Mouse (Mus musculus) ES-Bruce4 (cell line): ENCODE measurements at regions not wholly inside any gene's neighbourhood (a gene's known extent, or its start where the extent isn't known, plus 50 kb on each side); places are given as distances from the start of the nearest gene placed in this dataset.

ENCODE experiments used
- H3K27ac ChIP-seq: 2 replicates; pipeline ENCODE4 v1.5.1; 2012; ENCODE audit warnings: low read length, inconsistent platforms; ENCODE audit not compliant: insufficient read depth
- H3K27me3 ChIP-seq: 2 replicates; pipeline ENCODE4 v1.6.1; 2012; ENCODE audit warnings: mild to moderate bottlenecking, low read length, inconsistent platforms; ENCODE audit not compliant: control insufficient read depth, poor library complexity, insufficient read depth, severe bottlenecking
- H3K36me3 ChIP-seq: 2 replicates; pipeline ENCODE4 v1.6.1; 2012; ENCODE audit warnings: inconsistent platforms, mild to moderate bottlenecking, low read length, moderate library complexity; ENCODE audit not compliant: control insufficient read depth, poor library complexity, insufficient read depth, severe bottlenecking
- H3K4me1 ChIP-seq: one replicate; pipeline ENCODE4 v1.8.1; 2011; ENCODE audit warnings: low read length; ENCODE audit not compliant: control insufficient read depth, insufficient read depth
- H3K4me3 ChIP-seq: 2 replicates; pipeline ENCODE4 v1.5.1; 2011; ENCODE audit warnings: low read depth, mild to moderate bottlenecking, low read length
- H3K9ac ChIP-seq: 2 replicates; pipeline ENCODE4 v1.6.1; 2012; ENCODE audit warnings: low read depth, mild to moderate bottlenecking, inconsistent platforms; ENCODE audit not compliant: poor library complexity, severe bottlenecking
- H3K9me3 ChIP-seq: replicated peaks from 2 replicates; pipeline ENCODE4 v1.6.1; 2012; ENCODE audit warnings: mild to moderate bottlenecking, low read length, inconsistent platforms; ENCODE audit not compliant: control insufficient read depth, poor library complexity, insufficient read depth, severe bottlenecking
- CTCF ChIP-seq: IDR thresholded peaks from one replicate; pipeline ENCODE4 v1.8.1; 2011; ENCODE audit warnings: low read depth, low read length
- EP300 ChIP-seq: IDR thresholded peaks from 2 replicates; pipeline ENCODE4 v1.6.1; 2011; ENCODE audit warnings: low read depth, low read length; ENCODE audit not compliant: insufficient read depth
- POLR2A ChIP-seq: IDR thresholded peaks from one replicate; pipeline ENCODE4 v1.8.1; 2011; ENCODE audit warnings: low read length; ENCODE audit not compliant: insufficient read depth

- Histone ChIP-seq H3K9ac (no peak overlapping the region), H3K9me3 (no peaks in the 10 kb centered on the region), H3K27me3 (no peaks in the 10 kb centered on the region), H3K4me1 (no peaks in the 10 kb centered on the region), H3K4me3 (no peak overlapping the region), H3K27ac (no peak overlapping the region), H3K36me3 (no peaks in the 10 kb centered on the region)
- TF ChIP-seq EP300 (no peak), CTCF (no peak), POLR2A (no peak)
Observed at GRCm38 (mm10) chr5:116752941-116753340, 161.3 kb upstream of the Srrm4 start.

- H3K4me1 ChIP-seq = no peaks in the 10 kb centered on the region
- no peak overlapping the region for H3K27ac ChIP-seq
- no peak overlapping the region for H3K9ac ChIP-seq
- H3K4me3 ChIP-seq = no peak overlapping the region
- no peaks in the 10 kb centered on the region for H3K27me3 ChIP-seq
- no peaks in the 10 kb centered on the region for H3K36me3 ChIP-seq
- TF ChIP-seq CTCF (no peak), POLR2A (no peak), EP300 (no peak)
- H3K9me3 ChIP-seq = no peaks in the 10 kb centered on the region
Observed at GRCm38 (mm10) chr5:116752096-116752495, 160.5 kb upstream of the Srrm4 start.

DNA sequence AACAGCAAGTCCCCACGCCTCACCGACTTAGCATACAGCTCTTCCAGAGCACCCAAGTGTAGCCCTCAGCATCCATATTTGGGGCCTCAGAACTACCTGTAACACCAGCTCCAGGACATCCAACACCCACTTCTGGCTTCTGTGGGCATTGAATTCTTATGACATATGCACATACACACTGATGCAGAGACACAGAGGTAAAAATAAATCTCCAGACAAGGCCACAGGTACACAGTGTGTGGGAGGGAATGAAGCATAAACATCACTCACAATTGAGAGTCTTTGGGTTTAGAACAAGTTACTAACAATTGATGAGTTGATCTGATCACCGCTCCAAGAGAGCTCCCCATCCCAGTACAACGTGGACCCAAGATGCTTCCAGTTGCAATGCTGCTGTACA is 154.2 kb upstream of the Srrm4 start:
- no peak for TF ChIP-seq POLR2A
- TF ChIP-seq EP300 = no peak
- Histone ChIP-seq H3K4me1 (no peaks in the 10 kb centered on the region), H3K9ac (no peak overlapping the region), H3K27ac (no peak overlapping the region), H3K36me3 (no peaks in the 10 kb centered on the region), H3K9me3 (no peaks in the 10 kb centered on the region), H3K27me3 (no peaks in the 10 kb centered on the region), H3K4me3 (no peak overlapping the region)

GRCm38 (mm10) chr5:116744389-116744788 is 152.8 kb upstream of the Srrm4 start:
- H3K4me3 ChIP-seq = no peak overlapping the region
- no peaks in the 10 kb centered on the region for H3K4me1 ChIP-seq
- H3K36me3 ChIP-seq = no peaks in the 10 kb centered on the region
- no peak for TF ChIP-seq EP300
- TF ChIP-seq CTCF = no peak
- no peak for TF ChIP-seq POLR2A
- no peaks in the 10 kb centered on the region for H3K27me3 ChIP-seq
- H3K9ac ChIP-seq = no peak overlapping the region
- no peaks in the 10 kb centered on the region for H3K9me3 ChIP-seq
- H3K27ac ChIP-seq = no peak overlapping the region

DNA sequence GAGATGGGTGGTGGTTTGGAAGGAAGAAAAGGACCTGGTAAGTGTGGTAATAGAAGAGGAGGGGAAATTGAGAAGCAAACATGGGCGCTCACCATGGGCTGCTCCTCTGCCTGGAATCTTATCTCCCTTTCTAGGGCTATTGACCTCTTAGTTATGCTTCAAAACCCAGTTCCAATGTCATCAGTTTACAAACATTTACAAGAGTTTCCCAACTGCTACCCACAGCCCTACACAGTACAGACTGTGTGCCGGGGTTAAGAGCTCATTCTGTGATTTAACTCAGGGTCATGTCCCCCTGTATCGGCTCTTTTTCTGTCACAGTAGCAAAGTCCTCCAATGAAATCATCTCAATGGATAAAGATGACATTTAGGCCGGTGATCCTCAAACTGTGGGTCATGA is 144.0 kb upstream of the Srrm4 start:
- Histone ChIP-seq H3K4me1 (no peaks in the 10 kb centered on the region), H3K27me3 (no peaks in the 10 kb centered on the region), H3K9ac (no peak overlapping the region), H3K4me3 (no peak overlapping the region), H3K9me3 (no peaks in the 10 kb centered on the region; the same call in 1 of the 2 replicates), H3K27ac (no peak overlapping the region), H3K36me3 (no peaks in the 10 kb centered on the region)
- TF ChIP-seq CTCF = no peak
- no peak for TF ChIP-seq POLR2A
- TF ChIP-seq EP300 = no peak

DNA sequence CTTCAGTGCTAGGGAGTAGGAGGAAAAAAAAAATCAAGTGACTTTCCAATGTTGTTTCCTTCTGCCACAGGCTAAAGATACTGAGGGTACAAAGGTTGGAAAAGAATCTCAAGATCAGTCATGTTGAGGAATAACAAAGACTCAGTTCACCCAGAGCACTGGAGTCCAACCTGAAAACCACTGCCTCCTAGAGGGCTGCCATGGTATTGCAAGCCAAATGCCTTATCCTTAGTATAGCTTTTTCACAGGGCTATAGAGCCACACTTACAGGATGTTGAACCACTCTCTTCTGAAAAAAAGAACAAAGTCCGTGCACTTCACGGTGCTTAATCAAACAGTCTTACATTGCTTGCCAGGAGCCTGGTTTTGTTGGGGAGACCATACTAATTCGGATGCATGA is 139.9 kb upstream of the Srrm4 start:
- Histone ChIP-seq H3K4me1 (no peaks in the 10 kb centered on the region), H3K27ac (no peak overlapping the region), H3K9ac (no peak overlapping the region), H3K36me3 (no peaks in the 10 kb centered on the region), H3K4me3 (no peak overlapping the region), H3K9me3 (no peaks in the 10 kb centered on the region; the same call in 1 of the 2 replicates), H3K27me3 (no peaks in the 10 kb centered on the region)
- no peak for TF ChIP-seq EP300
- no peak for TF ChIP-seq CTCF
- TF ChIP-seq POLR2A = no peak

DNA sequence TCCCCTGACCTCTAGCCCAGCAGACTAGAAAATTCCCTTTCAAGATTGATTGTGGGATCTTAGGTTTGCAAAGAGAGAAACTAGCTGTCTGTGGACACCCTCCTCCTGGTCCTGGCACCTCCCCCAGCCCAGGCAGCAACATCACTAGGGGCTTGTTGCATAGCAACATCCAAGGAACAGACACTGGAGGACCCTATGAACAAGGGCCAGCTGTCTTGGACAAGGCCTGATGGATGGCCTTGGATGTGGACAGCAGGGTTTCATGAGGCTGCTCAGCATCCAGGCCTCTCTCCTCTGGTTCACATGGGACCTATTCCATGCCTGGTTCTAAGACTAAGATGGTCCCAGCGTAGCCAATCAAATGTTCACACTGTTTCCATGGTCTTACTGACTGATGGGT is 127.6 kb upstream of the Srrm4 start:
- no peaks in the 10 kb centered on the region for H3K4me1 ChIP-seq
- H3K4me3 ChIP-seq = no peak overlapping the region
- no peaks in the 10 kb centered on the region for H3K36me3 ChIP-seq
- no peaks in the 10 kb centered on the region for H3K27me3 ChIP-seq
- TF ChIP-seq POLR2A (no peak), CTCF (no peak), EP300 (no peak)
- no peak overlapping the region for H3K9ac ChIP-seq
- no peaks in the 10 kb centered on the region for H3K9me3 ChIP-seq
- H3K27ac ChIP-seq = no peak overlapping the region
